Mouse (Mus musculus) intestine, embryonic 15.5 days (tissue): ENCODE results near the gene Kirrel. TPM values are rescaled to one million over a fixed set of nuclear protein-coding genes. Genes with fewer than 3 reads are reported as not detected.

ENCODE experiments used
- ATAC-seq: fragments of 200-750 bp; cut with Nextera tagmentation; 2 replicates; pipeline ENCODE4 v1.8.0; 2017; ENCODE audit warnings: moderate TSS enrichment, moderate library complexity
- H3K27ac ChIP-seq: fragments of 300-500 bp; sonication (generic); 2 replicates; pipeline ENCODE4 v1.5.1; 2015; ENCODE audit warnings: mild to moderate bottlenecking, inconsistent platforms
- H3K27me3 ChIP-seq: fragments of 300-500 bp; sonication (generic); replicated peaks from 2 replicates; pipeline ENCODE4 v1.6.1; 2015; ENCODE audit warnings: inconsistent platforms
- H3K36me3 ChIP-seq: fragments of 300-500 bp; sonication (generic); 2 replicates; pipeline ENCODE4 v1.6.1; 2015; ENCODE audit warnings: inconsistent platforms
- H3K4me1 ChIP-seq: fragments of 300-500 bp; sonication (generic); replicated peaks from 2 replicates; pipeline ENCODE4 v1.6.1; 2015; ENCODE audit warnings: inconsistent platforms
- H3K4me2 ChIP-seq: fragments of 300-500 bp; sonication (generic); replicated peaks from 2 replicates; pipeline ENCODE4 v1.6.1; 2015; ENCODE audit warnings: mild to moderate bottlenecking, inconsistent platforms
- H3K4me3 ChIP-seq: fragments of 300-500 bp; sonication (generic); replicated peaks from 2 replicates; pipeline ENCODE4 v1.5.1; 2015; ENCODE audit warnings: inconsistent platforms
- H3K9ac ChIP-seq: fragments of 300-500 bp; sonication (generic); 2 replicates; pipeline ENCODE4 v1.6.1; 2015; ENCODE audit warnings: inconsistent platforms
- H3K9me3 ChIP-seq: fragments of 300-500 bp; sonication (generic); 2 replicates; pipeline ENCODE4 v1.6.1; 2016; ENCODE audit warnings: inconsistent platforms
- WGBS: fragments of 180-500 bp; shearing (Covaris S2); methylation state at CpG from one replicate; pipeline ENCODE4 v1.1.7; 2015; 5-methylcytosine and 5-hydroxymethylcytosine counted together
- polyA plus RNA-seq: library from polyadenylated mRNA; unstranded; fragments of >200 nt; fragmentation: Nextera tagmentation; extraction: Ambion mirVana; gene quantifications from 2 replicates; pipeline ENCODE4 v1.2.1, GENCODE M21; 2015

Kirrel gene
- polyA plus RNA-seq, 1 experiment from 2014 or later: 11.0 TPM

- no peaks in the 10 kb centered on the region for H3K27me3 ChIP-seq
- no peak overlapping the region for H3K4me2 ChIP-seq
- H3K4me1 ChIP-seq: peaks cover 5% of the 10 kb centered on the region; the same call in 1 of the 2 replicates
- H3K27ac ChIP-seq: no peak overlapping the region
- ATAC-seq: peak; percentile 69
- no peaks in the 10 kb centered on the region for H3K9me3 ChIP-seq
- no peak overlapping the region for H3K9ac ChIP-seq
- 78% methylated on average over 13 of the region's 13 CpGs for WGBS
- no peak overlapping the region for H3K4me3 ChIP-seq
- peaks cover 4% of the 10 kb centered on the region; the same call in 1 of the 2 replicates for H3K36me3 ChIP-seq
Observed at GRCm38 (mm10) chr3:87089694-87090565, 84.6 kb downstream of the Kirrel start.

GRCm38 (mm10) chr3:87087146-87087545, 87.4 kb downstream of the Kirrel start:
- no peaks in the 10 kb centered on the region for H3K4me1 ChIP-seq
- H3K27me3 ChIP-seq: no peaks in the 10 kb centered on the region
- no peak overlapping the region for H3K4me3 ChIP-seq
- H3K4me2 ChIP-seq: no peak overlapping the region
- peaks cover 8% of the 10 kb centered on the region; the same call in 1 of the 2 replicates for H3K36me3 ChIP-seq
- ATAC-seq: peak; percentile 18; the same call in 1 of the 2 replicates
- no peak overlapping the region for H3K9ac ChIP-seq
- no peak overlapping the region for H3K27ac ChIP-seq
- H3K9me3 ChIP-seq: no peaks in the 10 kb centered on the region
- WGBS: 61% methylated on average over 7 of the region's 7 CpGs

- WGBS: 67% methylated on average over 3 of the region's 3 CpGs
- peaks cover 8% of the 10 kb centered on the region; the same call in 1 of the 2 replicates for H3K36me3 ChIP-seq
- ATAC-seq: no peak
Observed at GRCm38 (mm10) chr3:87082235-87082634, 92.3 kb downstream of the Kirrel start.

DNA sequence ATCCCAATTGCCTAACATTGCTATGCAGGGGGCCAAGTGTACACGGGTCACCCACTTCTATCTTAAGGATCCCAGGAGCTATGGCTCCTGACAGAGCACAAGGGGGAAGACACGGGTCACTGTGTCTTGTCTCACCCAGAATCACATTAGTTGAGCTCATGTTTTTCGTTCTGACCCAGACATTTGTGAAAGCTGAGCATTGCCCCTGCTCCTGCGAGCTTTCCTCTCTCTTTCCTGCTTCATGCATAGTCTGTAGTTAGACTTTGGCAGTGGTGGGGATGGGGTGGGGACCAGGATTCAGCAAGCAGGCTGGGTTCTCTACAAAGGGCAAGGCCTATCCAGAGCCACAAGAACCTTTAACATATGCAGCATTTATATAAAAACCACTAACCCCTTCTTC, 94.8 kb downstream of the Kirrel start:
- H3K27me3 ChIP-seq: no peaks in the 10 kb centered on the region
- no peak overlapping the region for H3K27ac ChIP-seq
- ATAC-seq: no peak
- no peak overlapping the region for H3K4me2 ChIP-seq
- H3K9me3 ChIP-seq: no peaks in the 10 kb centered on the region
- 0 out of 2 replicates have a peak, but pooled peaks cover 2% of the 10 kb centered on the region for H3K36me3 ChIP-seq
- H3K9ac ChIP-seq: no peak overlapping the region
- no peaks in the 10 kb centered on the region for H3K4me1 ChIP-seq
- H3K4me3 ChIP-seq: no peak overlapping the region
- 83% methylated on average over 4 of the region's 4 CpGs for WGBS

More at GRCm38 (mm10) chr3:87082235-87082634, 92.3 kb downstream of the Kirrel start:
- Histone ChIP-seq H3K9ac (no peak overlapping the region), H3K4me3 (no peak overlapping the region), H3K4me2 (no peak overlapping the region), H3K27ac (no peak overlapping the region), H3K27me3 (no peaks in the 10 kb centered on the region), H3K9me3 (no peaks in the 10 kb centered on the region), H3K4me1 (no peaks in the 10 kb centered on the region)

DNA sequence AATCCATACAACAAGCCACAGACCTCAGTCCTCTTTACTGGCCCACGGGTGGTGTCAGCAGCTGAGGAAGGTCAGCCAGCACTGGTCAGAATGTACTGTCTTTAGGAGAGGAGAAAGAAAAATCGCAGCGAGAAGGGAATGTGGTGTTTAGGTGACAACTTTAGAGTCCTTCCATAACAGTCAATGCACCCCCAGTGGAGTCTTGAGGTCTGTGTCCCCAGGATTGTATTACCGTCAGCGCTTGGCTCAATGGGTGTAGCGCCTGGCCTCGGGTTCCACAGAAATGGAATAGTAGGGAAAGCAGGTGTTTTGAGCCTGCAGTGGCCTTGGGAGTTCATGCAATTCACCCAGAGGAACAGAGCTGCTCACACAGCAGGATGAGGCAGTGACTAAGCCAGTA, 95.2 kb downstream of the Kirrel start:
- Histone ChIP-seq H3K9me3 (no peaks in the 10 kb centered on the region), H3K4me1 (no peaks in the 10 kb centered on the region), H3K4me2 (no peak overlapping the region), H3K27ac (no peak overlapping the region), H3K36me3 (no peaks in the 10 kb centered on the region), H3K27me3 (no peaks in the 10 kb centered on the region), H3K4me3 (no peak overlapping the region), H3K9ac (no peak overlapping the region)
- WGBS: 93% methylated on average over 7 of the region's 7 CpGs
- no peak for ATAC-seq

- WGBS: 66% methylated on average over 9 of the region's 9 CpGs
- no peaks in the 10 kb centered on the region for H3K36me3 ChIP-seq
- H3K4me3 ChIP-seq: no peak overlapping the region
- H3K4me2 ChIP-seq: no peak overlapping the region
- H3K27ac ChIP-seq: no peak overlapping the region
- no peak for ATAC-seq
- H3K27me3 ChIP-seq: no peaks in the 10 kb centered on the region
- H3K9ac ChIP-seq: no peak overlapping the region
- no peaks in the 10 kb centered on the region for H3K9me3 ChIP-seq
- no peaks in the 10 kb centered on the region for H3K4me1 ChIP-seq
Observed at GRCm38 (mm10) chr3:87077681-87078080, 96.9 kb downstream of the Kirrel start.

- Histone ChIP-seq H3K4me2 (no peak overlapping the region), H3K9ac (no peak overlapping the region), H3K27ac (no peak overlapping the region), H3K9me3 (no peaks in the 10 kb centered on the region), H3K4me1 (no peaks in the 10 kb centered on the region), H3K36me3 (no peaks in the 10 kb centered on the region), H3K4me3 (no peak overlapping the region), H3K27me3 (no peaks in the 10 kb centered on the region)
- no peak for ATAC-seq
- whole genome bisulfite sequencing: 75% methylated on average over 5 of the region's 5 CpGs
Observed at GRCm38 (mm10) chr3:87076899-87077298, 97.6 kb downstream of the Kirrel start.

- Histone ChIP-seq H3K4me3 (no peak overlapping the region), H3K36me3 (no peaks in the 10 kb centered on the region), H3K4me2 (no peak overlapping the region), H3K9ac (no peak overlapping the region), H3K27me3 (no peaks in the 10 kb centered on the region), H3K27ac (no peak overlapping the region), H3K4me1 (no peaks in the 10 kb centered on the region), H3K9me3 (no peaks in the 10 kb centered on the region)
- 82% methylated on average over 7 of the region's 7 CpGs for WGBS
- no peak for ATAC-seq
Observed at GRCm38 (mm10) chr3:87076161-87076560, 98.4 kb downstream of the Kirrel start.

- H3K4me3 ChIP-seq: no peak overlapping the region
- no peaks in the 10 kb centered on the region for H3K4me1 ChIP-seq
- no peaks in the 10 kb centered on the region for H3K9me3 ChIP-seq
- H3K36me3 ChIP-seq: no peaks in the 10 kb centered on the region
- H3K9ac ChIP-seq: no peak overlapping the region
- H3K4me2 ChIP-seq: no peak overlapping the region
- 0 out of 2 replicates have a peak overlapping the region, but pooled peaks have one; percentile 51 for H3K27ac ChIP-seq
- no peaks in the 10 kb centered on the region for H3K27me3 ChIP-seq
- 51% methylated on average over 13 of the region's 13 CpGs for WGBS
- ATAC-seq: 0 out of 2 replicates have a peak, but pooled peaks have one; percentile 41
Observed at GRCm38 (mm10) chr3:87072612-87073515, 101.7 kb downstream of the Kirrel start.

- H3K9ac ChIP-seq: no peak overlapping the region
- H3K4me2 ChIP-seq: no peak overlapping the region
- no peak overlapping the region for H3K4me3 ChIP-seq
- H3K9me3 ChIP-seq: no peaks in the 10 kb centered on the region
- no peak overlapping the region for H3K27ac ChIP-seq
- no peaks in the 10 kb centered on the region for H3K4me1 ChIP-seq
- ATAC-seq: no peak
- 64% methylated on average over 3 of the region's 3 CpGs for WGBS
- no peaks in the 10 kb centered on the region for H3K36me3 ChIP-seq
- H3K27me3 ChIP-seq: no peaks in the 10 kb centered on the region
Observed at GRCm38 (mm10) chr3:87072191-87072590, 102.4 kb downstream of the Kirrel start.

DNA sequence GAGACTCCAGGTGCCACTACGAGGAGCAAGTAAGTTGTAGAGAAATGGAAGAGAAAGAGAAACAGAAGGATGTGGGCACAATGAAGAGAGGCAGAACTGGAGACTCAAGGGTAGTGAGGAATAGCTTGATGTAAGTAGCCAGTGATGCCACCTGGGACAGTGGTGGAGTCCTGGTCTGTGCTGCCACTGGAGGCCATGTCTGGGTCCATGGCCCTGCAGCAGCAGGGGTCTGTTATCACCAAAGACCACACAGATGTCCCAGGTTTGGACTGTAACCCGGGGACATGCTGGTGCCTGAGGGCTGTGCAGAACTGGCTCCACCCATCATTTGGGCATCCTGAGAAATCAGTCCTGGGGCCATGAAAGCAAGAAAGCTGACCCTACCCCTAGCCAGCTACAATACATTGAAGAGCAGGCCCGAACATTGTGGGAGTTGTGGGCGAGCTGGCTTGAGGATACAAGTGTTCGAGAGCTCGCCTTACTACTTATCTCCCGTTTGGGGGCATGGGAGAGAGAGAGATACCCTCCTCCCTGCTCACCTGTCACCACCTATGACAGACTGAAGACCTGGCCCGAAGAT, 107.1 kb downstream of the Kirrel start:
- no peak overlapping the region for H3K27ac ChIP-seq
- H3K4me1 ChIP-seq: no peaks in the 10 kb centered on the region
- no peaks in the 10 kb centered on the region for H3K27me3 ChIP-seq
- H3K9ac ChIP-seq: no peak overlapping the region
- H3K4me3 ChIP-seq: no peak overlapping the region
- H3K9me3 ChIP-seq: no peaks in the 10 kb centered on the region
- no peak overlapping the region for H3K4me2 ChIP-seq
- no peak for ATAC-seq
- no peaks in the 10 kb centered on the region for H3K36me3 ChIP-seq
- 81% methylated on average over 8 of the region's 8 CpGs for WGBS

GRCm38 (mm10) chr3:87053939-87054338, 120.6 kb downstream of the Kirrel start:
- WGBS: 67% methylated on average over 1 of the region's 1 CpGs
- H3K9ac ChIP-seq: no peak overlapping the region
- ATAC-seq: no peak
- H3K36me3 ChIP-seq: no peaks in the 10 kb centered on the region
- no peak overlapping the region for H3K4me3 ChIP-seq
- H3K27me3 ChIP-seq: no peaks in the 10 kb centered on the region
- no peaks in the 10 kb centered on the region for H3K9me3 ChIP-seq
- no peak overlapping the region for H3K4me2 ChIP-seq
- no peak overlapping the region for H3K27ac ChIP-seq
- H3K4me1 ChIP-seq: no peaks in the 10 kb centered on the region
